Mouse (Mus musculus) splenic B cell, adult 2 months (primary cell): ENCODE measurements at regions not wholly inside any gene's neighbourhood (a gene's known extent, or its start where the extent isn't known, plus 50 kb on each side); places are given as distances from the start of the nearest gene placed in this dataset.

Experiments
- DNase-seq: peaks from one replicate; pipeline ENCODE4 v3.0.0-alpha.2; 2011; ENCODE audit warnings: low read depth, low spot score
- H3K27me3 ChIP-seq: 2 replicates; pipeline ENCODE4 v1.6.1; 2012; ENCODE audit warnings: mild to moderate bottlenecking, low read length, moderate library complexity, mixed read lengths; ENCODE audit not compliant: control insufficient read depth, poor library complexity, insufficient read depth, severe bottlenecking
- H3K36me3 ChIP-seq: 2 replicates; pipeline ENCODE4 v1.6.1; 2012; ENCODE audit warnings: mild to moderate bottlenecking, low read length, moderate library complexity, mixed read lengths; ENCODE audit not compliant: control insufficient read depth, poor library complexity, insufficient read depth, severe bottlenecking

GRCm38 (mm10) chr15:62153222-62153621, 1230.4 kb upstream of the A1bg start:
- no peak for DNase-seq
- H3K36me3 ChIP-seq, result no peaks in the 10 kb centered on the region

GRCm38 (mm10) chr15:62152133-62152532, 1229.3 kb upstream of the A1bg start:
- no peak for DNase-seq
- no peaks in the 10 kb centered on the region for H3K36me3 ChIP-seq

More at GRCm38 (mm10) chr15:62153222-62153621, 1230.4 kb upstream of the A1bg start:
- no peaks in the 10 kb centered on the region for H3K27me3 ChIP-seq

GRCm38 (mm10) chr15:62151690-62152089, 1228.9 kb upstream of the A1bg start:
- no peak for DNase-seq
- no peaks in the 10 kb centered on the region for H3K36me3 ChIP-seq
- H3K27me3 ChIP-seq, result no peaks in the 10 kb centered on the region

More at GRCm38 (mm10) chr15:62152133-62152532, 1229.3 kb upstream of the A1bg start:
- H3K27me3 ChIP-seq, result no peaks in the 10 kb centered on the region

- H3K27me3 ChIP-seq, result no peaks in the 10 kb centered on the region
- no peak for DNase-seq
- no peaks in the 10 kb centered on the region for H3K36me3 ChIP-seq
Measured at GRCm38 (mm10) chr15:62150296-62150695, 1227.5 kb upstream of the A1bg start.

GRCm38 (mm10) chr15:62148680-62149237, 1225.9 kb upstream of the A1bg start:
- H3K36me3 ChIP-seq, result no peaks in the 10 kb centered on the region
- H3K27me3 ChIP-seq, result no peaks in the 10 kb centered on the region
- no peak for DNase-seq

GRCm38 (mm10) chr15:62147343-62147953, 1224.6 kb upstream of the A1bg start:
- Histone ChIP-seq H3K36me3 (no peaks in the 10 kb centered on the region), H3K27me3 (no peaks in the 10 kb centered on the region)
- no peak for DNase-seq

GRCm38 (mm10) chr15:62145643-62146285, 1223.0 kb upstream of the A1bg start:
- no peaks in the 10 kb centered on the region for H3K36me3 ChIP-seq
- no peaks in the 10 kb centered on the region for H3K27me3 ChIP-seq
- DNase-seq, result no peak

- no peak for DNase-seq
- Histone ChIP-seq H3K36me3 (no peaks in the 10 kb centered on the region), H3K27me3 (no peaks in the 10 kb centered on the region)
Measured at GRCm38 (mm10) chr15:62144776-62145564, 1222.2 kb upstream of the A1bg start.

GRCm38 (mm10) chr15:62139859-62140258, 1217.0 kb upstream of the A1bg start:
- no peak for DNase-seq
- Histone ChIP-seq H3K36me3 (no peaks in the 10 kb centered on the region), H3K27me3 (no peaks in the 10 kb centered on the region)

GRCm38 (mm10) chr15:62139192-62139591, 1216.4 kb upstream of the A1bg start:
- no peak for DNase-seq
- no peaks in the 10 kb centered on the region for H3K27me3 ChIP-seq
- H3K36me3 ChIP-seq, result no peaks in the 10 kb centered on the region

- H3K36me3 ChIP-seq, result no peaks in the 10 kb centered on the region
- H3K27me3 ChIP-seq, result no peaks in the 10 kb centered on the region
- no peak for DNase-seq
Measured at GRCm38 (mm10) chr15:62138701-62139100, 1215.9 kb upstream of the A1bg start.

- no peaks in the 10 kb centered on the region for H3K27me3 ChIP-seq
- no peak for DNase-seq
- no peaks in the 10 kb centered on the region for H3K36me3 ChIP-seq
Measured at GRCm38 (mm10) chr15:62136932-62137594, 1214.3 kb upstream of the A1bg start.

- Histone ChIP-seq H3K27me3 (no peaks in the 10 kb centered on the region), H3K36me3 (no peaks in the 10 kb centered on the region)
- no peak for DNase-seq
Measured at GRCm38 (mm10) chr15:62134835-62135234, 1212.0 kb upstream of the A1bg start.

GRCm38 (mm10) chr15:62134308-62134707, 1211.5 kb upstream of the A1bg start:
- no peak for DNase-seq
- Histone ChIP-seq H3K36me3 (no peaks in the 10 kb centered on the region), H3K27me3 (no peaks in the 10 kb centered on the region)
